Mouse (Mus musculus): ENCODE results near the gene Emc7. TPM values are rescaled to one million over a fixed set of nuclear protein-coding genes. Genes with fewer than 3 reads are reported as not detected.
"Not testable (repeated sequence)": the region's sequence is repeated elsewhere in the genome, so short reads cannot be mapped to it uniquely, and the experiment has no call there.

Emc7 gene
- total and polyA plus RNA-seq, 2 experiments from 2014 or later, result 7.0 to 22.7 TPM

DNA sequence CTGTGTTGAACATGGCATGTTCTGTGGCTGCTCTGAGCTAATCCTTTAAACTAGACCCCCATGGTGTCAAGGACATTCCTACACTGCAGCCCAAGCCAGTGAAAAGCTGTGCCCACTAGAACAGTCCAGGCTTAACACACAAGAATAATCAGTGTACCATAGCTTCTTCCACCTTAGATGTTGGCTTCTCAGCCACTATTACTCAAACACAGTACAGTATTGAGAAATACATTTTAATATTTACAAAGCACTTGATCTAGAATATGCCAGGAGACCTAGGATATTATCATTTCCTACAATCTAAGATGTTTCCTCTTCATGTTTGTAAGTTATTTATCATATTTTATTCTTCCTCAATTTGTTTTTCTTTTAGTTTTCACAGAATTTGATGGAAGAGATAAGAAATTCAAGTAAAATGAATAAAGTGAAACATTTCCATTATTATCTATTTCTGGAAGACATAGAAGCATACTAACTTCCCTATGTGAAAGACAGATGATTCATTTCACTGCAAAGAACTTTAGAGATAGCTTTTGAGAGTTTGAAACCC, 6.2 kb upstream of the Emc7 start:
- Histone ChIP-seq H3K27ac (ENCODE audit: low read depth) (no peak overlapping the region), H3K9me3 (replicated peaks; ENCODE audit: control insufficient read depth, low read length) (no peaks in the 10 kb centered on the region), H3K36me3 (replicated peaks; ENCODE audit: control insufficient read depth, insufficient read depth, low read length) (no peaks in the 10 kb centered on the region), H3K9ac (replicated peaks; ENCODE audit: low read depth, low read length) (no peak overlapping the region), H3K27me3 (ENCODE audit: control insufficient read depth, insufficient read depth, low read length) (no peaks in the 10 kb centered on the region), H3K4me3 (ENCODE audit: low read depth, low read length) (no peak overlapping the region), H3K4me2 (ENCODE audit: low read depth, low read length) (no peak overlapping the region), H3K4me1 (ENCODE audit: control insufficient read depth, insufficient read depth) (no peaks in the 10 kb centered on the region)
- DNase-seq (ENCODE audit: low spot score) (no peak), ATAC-seq (ENCODE audit: insufficient read depth, low read depth) (no peak)
- no peak for TF ChIP-seq EP300 (IDR thresholded peaks at IDR 0.05; ENCODE audit: low read depth)
- TF ChIP-seq CTCF (IDR thresholded peaks at IDR 0.05; ENCODE audit: low read depth), result no peak

DNA sequence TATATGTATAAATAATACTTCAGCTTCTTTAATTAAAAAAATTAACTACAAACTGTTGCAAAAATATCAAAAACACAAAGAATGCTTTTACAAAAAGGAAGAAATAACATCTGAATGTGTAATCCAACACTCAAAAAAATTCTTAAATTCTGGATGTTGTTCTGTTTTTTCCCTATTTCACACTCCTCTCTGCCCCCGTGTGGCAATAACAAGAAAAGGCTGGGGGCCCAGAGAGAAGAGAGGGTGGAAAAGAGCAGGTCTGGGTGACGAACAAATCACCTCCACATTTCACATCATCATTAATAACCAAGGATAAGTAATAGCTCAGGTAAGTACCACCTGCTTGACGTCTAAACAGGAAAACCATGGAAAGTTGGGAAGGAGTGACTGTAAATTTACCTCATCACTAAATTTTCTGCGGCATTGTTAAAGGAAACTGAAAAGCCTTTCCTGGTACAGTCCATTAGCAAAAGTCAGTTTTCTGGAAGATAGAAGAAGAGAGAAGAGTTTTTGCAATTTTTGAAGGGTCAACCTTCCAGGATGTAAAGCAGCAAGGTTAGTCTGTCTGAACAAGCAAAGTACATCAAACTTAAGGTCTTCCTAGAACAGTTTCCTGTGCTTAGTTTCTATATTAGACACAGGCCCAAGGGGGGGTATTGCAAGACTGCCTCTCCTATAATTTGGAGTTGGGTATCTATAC, 5.0 kb upstream of the Emc7 start:
- Histone ChIP-seq H3K27me3 (ENCODE audit: control insufficient read depth, insufficient read depth, low read length) (no peaks in the 10 kb centered on the region), H3K4me1 (ENCODE audit: control insufficient read depth, insufficient read depth) (peaks cover 8% of the 10 kb centered on the region; the same call in 1 of the 2 replicates), H3K36me3 (replicated peaks; ENCODE audit: control insufficient read depth, insufficient read depth, low read length) (no peaks in the 10 kb centered on the region), H3K9ac (replicated peaks; ENCODE audit: low read depth, low read length) (no peak overlapping the region), H3K9me3 (replicated peaks; ENCODE audit: control insufficient read depth, low read length) (no peaks in the 10 kb centered on the region), H3K4me3 (ENCODE audit: low read depth, low read length) (no peak overlapping the region), H3K4me2 (ENCODE audit: low read depth, low read length) (no peak overlapping the region), H3K27ac (ENCODE audit: low read depth) (no peak overlapping the region)
- 22% methylated on average over 4 of the region's 4 CpGs for WGBS
- no peak for ATAC-seq (ENCODE audit: insufficient read depth, low read depth)
- DNase-seq (ENCODE audit: low spot score), result no peak
- TF ChIP-seq CTCF (IDR thresholded peaks at IDR 0.05; ENCODE audit: low read depth) (peak; percentile 55), EP300 (IDR thresholded peaks at IDR 0.05; ENCODE audit: low read depth) (no peak)

DNA sequence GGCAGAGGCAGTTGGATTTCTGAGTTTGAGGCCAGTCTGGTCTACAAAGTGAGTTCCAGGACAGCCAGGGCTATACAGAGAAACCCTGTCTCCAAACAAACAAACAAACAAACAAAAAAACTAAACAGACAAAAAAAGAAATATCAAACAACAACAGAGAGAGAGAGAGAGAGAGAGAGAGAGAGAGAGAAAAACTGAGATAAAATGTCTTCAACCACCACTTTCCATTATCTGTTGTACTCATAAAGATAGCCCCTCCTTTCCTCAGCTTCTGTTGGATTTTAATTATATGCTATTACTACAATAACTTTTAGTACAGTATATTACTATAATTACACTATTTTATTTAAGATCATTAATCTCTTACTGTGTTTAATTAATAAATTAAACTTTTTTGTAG, 2.3 kb upstream of the Emc7 start:
- ATAC-seq (ENCODE audit: insufficient read depth, low read depth); H3K4me3 ChIP-seq (ENCODE audit: low read depth, low read length): not testable (repeated sequence)

DNA sequence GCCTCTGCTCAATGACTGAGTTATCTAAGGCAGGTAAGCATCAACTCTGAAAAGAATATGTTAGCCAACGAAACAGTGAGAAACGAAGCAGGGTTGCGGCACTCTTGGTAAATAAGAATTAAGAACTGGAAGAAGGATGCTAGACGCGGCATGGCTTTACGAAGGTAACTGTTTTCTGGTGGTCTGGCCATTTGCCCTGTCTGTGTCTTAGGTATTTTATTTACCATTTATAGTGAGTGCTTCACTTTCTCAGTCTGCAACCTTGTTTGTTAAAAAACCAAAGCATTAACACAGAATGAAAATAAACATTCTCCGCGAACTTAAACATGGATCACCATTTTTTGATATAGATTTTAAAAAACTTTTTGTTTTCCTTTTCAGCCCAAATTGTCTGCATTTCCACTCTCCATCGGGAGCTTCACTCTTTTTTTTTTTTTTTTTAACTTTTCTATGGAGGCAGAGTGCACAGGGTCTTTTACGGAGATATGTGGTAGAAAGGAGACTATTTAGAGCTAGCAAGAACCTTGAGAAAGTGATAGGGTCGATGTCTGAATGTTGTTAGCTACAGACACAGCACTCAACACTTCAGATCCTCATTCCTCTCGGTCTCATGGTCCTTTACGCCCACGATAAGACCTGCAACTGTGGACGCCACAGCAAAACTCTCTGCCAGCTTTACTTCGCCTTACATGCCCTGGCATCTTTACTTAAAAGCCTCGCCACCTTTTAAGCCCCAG, 504 bp upstream of the Emc7 start:
- no peaks in the 10 kb centered on the region for H3K9me3 ChIP-seq (replicated peaks; ENCODE audit: control insufficient read depth, low read length)
- H3K27ac ChIP-seq (ENCODE audit: low read depth), result peak overlapping the region; percentile 82
- H3K9ac ChIP-seq (replicated peaks; ENCODE audit: low read depth, low read length), result peak overlapping the region; percentile 82
- H3K36me3 ChIP-seq (replicated peaks; ENCODE audit: control insufficient read depth, insufficient read depth, low read length), result no peaks in the 10 kb centered on the region; the same call in 1 of the 2 replicates
- WGBS, result 27% methylated on average over 17 of the region's 17 CpGs
- peaks cover 16% of the 10 kb centered on the region; the same call in 1 of the 2 replicates for H3K4me1 ChIP-seq (ENCODE audit: control insufficient read depth, insufficient read depth)
- H3K27me3 ChIP-seq (ENCODE audit: control insufficient read depth, insufficient read depth, low read length), result no peaks in the 10 kb centered on the region
- H3K4me2 ChIP-seq (ENCODE audit: low read depth, low read length), result peak overlapping the region; percentile 77
- peak overlapping the region; percentile 72 for H3K4me3 ChIP-seq (ENCODE audit: low read depth, low read length)
- DNase-seq (ENCODE audit: low spot score) (no peak), ATAC-seq (ENCODE audit: insufficient read depth, low read depth) (peak; percentile 43)
- no peak for TF ChIP-seq EP300 (IDR thresholded peaks at IDR 0.05; ENCODE audit: low read depth)
- no peak for TF ChIP-seq CTCF (IDR thresholded peaks at IDR 0.05; ENCODE audit: low read depth)

More for the DNA sequence above, 2.3 kb upstream of the Emc7 start:
- not testable (repeated sequence) for DNase-seq (ENCODE audit: low spot score); H3K36me3 ChIP-seq (replicated peaks; ENCODE audit: control insufficient read depth, insufficient read depth, low read length); H3K4me2 ChIP-seq (ENCODE audit: low read depth, low read length); H3K27me3 ChIP-seq (ENCODE audit: control insufficient read depth, insufficient read depth, low read length); H3K9me3 ChIP-seq (replicated peaks; ENCODE audit: control insufficient read depth, low read length); H3K27ac ChIP-seq (ENCODE audit: low read depth); H3K9ac ChIP-seq (replicated peaks; ENCODE audit: low read depth, low read length)
- H3K4me1 ChIP-seq (ENCODE audit: control insufficient read depth, insufficient read depth), result peaks cover 16% of the 10 kb centered on the region; the same call in 1 of the 2 replicates

DNA sequence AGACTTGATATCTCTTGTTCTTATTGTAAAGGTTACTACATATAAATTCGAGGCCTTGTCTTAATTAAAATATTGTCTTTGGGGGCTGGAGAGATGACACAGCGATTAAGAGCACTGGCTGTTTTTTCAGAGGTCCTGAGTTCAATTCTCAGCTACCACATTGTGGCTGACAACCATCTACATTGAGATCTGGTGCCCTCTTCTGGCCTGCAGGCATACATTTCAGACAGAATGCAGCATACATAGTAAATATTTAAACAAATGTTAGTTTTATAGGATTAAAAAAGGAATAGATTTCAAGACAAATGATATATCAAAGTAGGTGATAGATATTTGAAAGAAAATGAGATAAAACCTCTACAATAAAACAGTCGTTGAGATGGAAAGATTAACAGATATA, 5.8 kb downstream of the Emc7 start:
- Histone ChIP-seq H3K4me1 (ENCODE audit: control insufficient read depth, insufficient read depth) (peaks cover 7% of the 10 kb centered on the region; the same call in 1 of the 2 replicates), H3K4me2 (ENCODE audit: low read depth, low read length) (no peak overlapping the region), H3K9me3 (replicated peaks; ENCODE audit: control insufficient read depth, low read length) (no peaks in the 10 kb centered on the region), H3K27ac (ENCODE audit: low read depth) (no peak overlapping the region), H3K4me3 (ENCODE audit: low read depth, low read length) (no peak overlapping the region), H3K9ac (replicated peaks; ENCODE audit: low read depth, low read length) (no peak overlapping the region), H3K36me3 (replicated peaks; ENCODE audit: control insufficient read depth, insufficient read depth, low read length) (peaks cover 26% of the 10 kb centered on the region), H3K27me3 (ENCODE audit: control insufficient read depth, insufficient read depth, low read length) (no peaks in the 10 kb centered on the region)
- WGBS, result 89% methylated on average over 3 of the region's 3 CpGs
- TF ChIP-seq EP300 (IDR thresholded peaks at IDR 0.05; ENCODE audit: low read depth) (no peak), CTCF (IDR thresholded peaks at IDR 0.05; ENCODE audit: low read depth) (no peak)
- no peak for DNase-seq (ENCODE audit: low spot score)
- no peak for ATAC-seq (ENCODE audit: insufficient read depth, low read depth)
